Mouse (Mus musculus) cerebellum, adult 2 months (tissue): ENCODE measurements around the gene Nek6.

ENCODE experiments used
- CTCF ChIP-seq: fragments of 200-500 bp; IDR thresholded peaks from 2 replicates; pipeline ENCODE4 v1.5.1; 2011; ENCODE audit warnings: low read depth, mild to moderate bottlenecking, control low read depth, low read length, moderate library complexity, borderline replicate concordance; ENCODE audit not compliant: insufficient read depth
- POLR2A ChIP-seq: fragments of 200-500 bp; IDR thresholded peaks from 2 replicates; pipeline ENCODE4 v1.6.1; 2011; ENCODE audit warnings: low read length, control low read depth, borderline replicate concordance; ENCODE audit not compliant: insufficient read depth

GRCm38 (mm10) chr2:38536331-38536731 is 24.9 kb downstream of the Nek6 start:
- no peak for TF ChIP-seq POLR2A
- no peak for TF ChIP-seq CTCF
